Mouse (Mus musculus) intestine, embryonic 15.5 days (tissue): ENCODE results near the gene Gria4. TPM values are rescaled to one million over a fixed set of nuclear protein-coding genes. Genes with fewer than 3 reads are reported as not detected.

Experiments used
- ATAC-seq: fragments of 200-750 bp; cut with Nextera tagmentation; 2 replicates; pipeline ENCODE4 v1.8.0; 2017; ENCODE audit warnings: moderate TSS enrichment, moderate library complexity
- H3K27ac ChIP-seq: fragments of 300-500 bp; sonication (generic); 2 replicates; pipeline ENCODE4 v1.5.1; 2015; ENCODE audit warnings: mild to moderate bottlenecking, inconsistent platforms
- H3K27me3 ChIP-seq: fragments of 300-500 bp; sonication (generic); replicated peaks from 2 replicates; pipeline ENCODE4 v1.6.1; 2015; ENCODE audit warnings: inconsistent platforms
- H3K36me3 ChIP-seq: fragments of 300-500 bp; sonication (generic); 2 replicates; pipeline ENCODE4 v1.6.1; 2015; ENCODE audit warnings: inconsistent platforms
- H3K4me1 ChIP-seq: fragments of 300-500 bp; sonication (generic); replicated peaks from 2 replicates; pipeline ENCODE4 v1.6.1; 2015; ENCODE audit warnings: inconsistent platforms
- H3K4me2 ChIP-seq: fragments of 300-500 bp; sonication (generic); replicated peaks from 2 replicates; pipeline ENCODE4 v1.6.1; 2015; ENCODE audit warnings: mild to moderate bottlenecking, inconsistent platforms
- H3K4me3 ChIP-seq: fragments of 300-500 bp; sonication (generic); replicated peaks from 2 replicates; pipeline ENCODE4 v1.5.1; 2015; ENCODE audit warnings: inconsistent platforms
- H3K9ac ChIP-seq: fragments of 300-500 bp; sonication (generic); 2 replicates; pipeline ENCODE4 v1.6.1; 2015; ENCODE audit warnings: inconsistent platforms
- H3K9me3 ChIP-seq: fragments of 300-500 bp; sonication (generic); 2 replicates; pipeline ENCODE4 v1.6.1; 2016; ENCODE audit warnings: inconsistent platforms
- WGBS: fragments of 180-500 bp; shearing (Covaris S2); methylation state at CpG from one replicate; pipeline ENCODE4 v1.1.7; 2015; 5-methylcytosine and 5-hydroxymethylcytosine counted together
- polyA plus RNA-seq: library from polyadenylated mRNA; unstranded; fragments of >200 nt; fragmentation: Nextera tagmentation; extraction: Ambion mirVana; gene quantifications from 2 replicates; pipeline ENCODE4 v1.2.1, GENCODE M21; 2015

Gene Gria4
- polyA plus RNA-seq, 1 experiment from 2014 or later, result 5.0 TPM

- Histone ChIP-seq H3K36me3 (no peaks in the 10 kb centered on the region), H3K27ac (peak overlapping the region; percentile 61), H3K9me3 (no peaks in the 10 kb centered on the region), H3K4me3 (peak overlapping the region; percentile 66), H3K4me2 (peak overlapping the region; percentile 59), H3K9ac (peak overlapping the region; percentile 54), H3K4me1 (no peaks in the 10 kb centered on the region), H3K27me3 (no peaks in the 10 kb centered on the region)
- WGBS, result 0% methylated on average over 15 of the region's 15 CpGs
- ATAC-seq, result peak; percentile 85
These were observed 419.4 kb downstream of the Gria4 start for GRCm38 (mm10) chr9:4376640-4377120.

DNA sequence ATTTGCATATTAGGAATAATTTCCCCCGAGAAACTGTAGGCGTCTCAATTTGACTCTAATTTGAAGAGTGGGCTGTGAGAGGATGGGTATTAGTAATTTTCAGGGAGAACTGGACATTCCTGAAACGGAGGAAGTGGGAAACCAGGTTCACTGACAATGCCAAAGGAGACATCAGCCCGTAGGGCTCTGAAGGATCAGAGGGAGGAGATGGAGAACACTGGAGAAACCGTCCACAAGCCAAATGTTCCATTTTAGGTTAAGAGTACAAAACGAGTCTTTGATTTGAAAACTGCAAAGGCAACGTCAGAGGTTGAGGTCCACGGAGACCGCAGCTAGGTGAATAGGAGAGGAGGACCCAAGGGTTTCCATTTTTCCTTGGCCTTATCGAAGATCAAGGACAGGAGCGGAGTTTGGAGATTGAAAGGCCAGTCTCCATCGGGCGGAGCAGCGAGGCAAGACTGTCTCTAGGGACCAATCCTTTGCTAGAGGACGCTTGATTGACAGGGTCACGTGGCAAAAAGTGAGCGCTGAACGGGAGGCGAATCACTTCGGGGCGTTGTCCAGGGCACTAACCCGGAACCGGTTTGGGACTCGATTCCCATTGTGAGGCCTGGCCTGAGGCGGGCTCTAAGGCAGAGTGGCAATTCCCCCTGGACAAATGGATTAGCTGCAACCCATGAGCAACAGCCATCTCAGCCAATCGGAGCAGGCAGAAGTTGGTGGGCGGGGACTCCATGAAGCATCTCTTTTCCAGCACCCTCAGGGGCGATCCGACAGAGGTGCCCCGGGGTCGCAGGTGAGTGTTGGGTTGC lies 420.0 kb downstream of the Gria4 start, which contains the start of gene Msantd4:
TSS of gene Msantd4 (plus strand) at position 735 of the 812 bp plus-strand sequence.
- H3K4me2 ChIP-seq, result peak within 1 kb of the TSS; percentile 59
- ATAC-seq, result peak; percentile 100
- peak within 1 kb of the TSS; percentile 54 for H3K9ac ChIP-seq
- H3K36me3 ChIP-seq, result no peaks in the 10 kb centered on the region
- H3K9me3 ChIP-seq, result no peaks in the 10 kb centered on the region
- peak within 1 kb of the TSS; percentile 61 for H3K27ac ChIP-seq
- no peaks in the 10 kb centered on the region for H3K4me1 ChIP-seq
- H3K4me3 ChIP-seq, result peak within 1 kb of the TSS; percentile 66
- H3K27me3 ChIP-seq, result no peaks in the 10 kb centered on the region
- WGBS, result 3% methylated on average over 31 of the region's 31 CpGs
